ENCODE assay signal across 8 mouse cellular contexts in genomic region chr7:25238829-25239623, GRCm38 (mm10). TPM values are rescaled to one million over a fixed set of nuclear protein-coding genes. Genes with fewer than 3 reads are reported as not detected.
DNase-seq lines count a peak whose midpoint lies in the region; ATAC-seq and TF ChIP-seq lines count a peak whose summit lies in the region.

No protein-coding gene starts in this region.

- H3K27ac ChIP-seq in CH12.LX (ENCODE audit: insufficient read depth, low read depth) = peak overlapping the region; percentile 78
- H3K27ac ChIP-seq in heart, embryonic 12.5 days (ENCODE audit: poor library complexity, severe bottlenecking) = peak overlapping the region; percentile 88
- H3K27ac ChIP-seq in kidney, postnatal 0 days = peak overlapping the region; percentile 80
- peak overlapping the region; percentile 97 for H3K27ac ChIP-seq in liver, embryonic 16.5 days (ENCODE audit: low read length)
- no peak overlapping the region for H3K27ac ChIP-seq in neural tube, embryonic 12.5 days
- peak overlapping the region; percentile 96 for H3K27ac ChIP-seq in testis, adult 2 months (ENCODE audit: control insufficient read depth, insufficient read depth, low read depth, low read length)

- dilution Hi-C loops in CH12.LX (cut with MboI; ENCODE audit: extremely low pct_ligation_motif_present, extremely low pct_unique_long_range_greater_than_20kb, low sequenced_read_pairs) = no loop called here

- in situ Hi-C loops in CH12.LX (cut with MboI; ENCODE audit: low pct_ligation_motif_present, low pct_unique_long_range_greater_than_20kb, low sequenced_read_pairs) = no loop called here

- peak; percentile 69 for TF ChIP-seq RAD21 in CH12.LX (IDR thresholded peaks at IDR 0.05; ENCODE audit: low read depth, low read length)

- peak overlapping the region; percentile 96 for H3K9ac ChIP-seq in CH12.LX (ENCODE audit: insufficient read depth, low read depth)
- H3K9ac ChIP-seq in heart, embryonic 12.5 days = peak overlapping the region; percentile 68
- peak overlapping the region; percentile 37; the same call in 1 of the 2 replicates for H3K9ac ChIP-seq in kidney, postnatal 0 days (ENCODE audit: low read depth, low read length)
- H3K9ac ChIP-seq in liver, embryonic 16.5 days (ENCODE audit: low read depth, low read length) = peak overlapping the region; percentile 70
- peak overlapping the region; percentile 14; the same call in 1 of the 2 replicates for H3K9ac ChIP-seq in neural tube, embryonic 12.5 days

- DNase-seq in CH12.LX (ENCODE audit: extremely low read depth) = peak; percentile 96
- peak; percentile 98 for DNase-seq in brain, embryonic 14.5 days (ENCODE audit: low read depth)
- peak; percentile 99 for DNase-seq in kidney, postnatal 0 days (ENCODE audit: low spot score)

- no peak for TF ChIP-seq EP300 in CH12.LX (IDR thresholded peaks at IDR 0.05; ENCODE audit: low read length)

- no peaks in the 10 kb centered on the region for H3K9me3 ChIP-seq in CH12.LX (replicated peaks; ENCODE audit: low read length)
- no peaks in the 10 kb centered on the region for H3K9me3 ChIP-seq in heart, embryonic 12.5 days (replicated peaks)
- H3K9me3 ChIP-seq in kidney, postnatal 0 days (replicated peaks; ENCODE audit: low read length) = no peaks in the 10 kb centered on the region
- H3K9me3 ChIP-seq in liver, embryonic 16.5 days (replicated peaks; ENCODE audit: control insufficient read depth, low read length) = no peaks in the 10 kb centered on the region
- no peaks in the 10 kb centered on the region for H3K9me3 ChIP-seq in neural tube, embryonic 12.5 days

- peaks cover 6 to 33% of the 10 kb centered on the region in 2 experiments for H3K4me1 ChIP-seq in CH12.LX (ENCODE audit: control insufficient read depth in 1 of 2, insufficient read depth in 2 of 2)
- peaks cover 33% of the 10 kb centered on the region for H3K4me1 ChIP-seq in heart, embryonic 12.5 days (replicated peaks)
- peaks cover 13% of the 10 kb centered on the region for H3K4me1 ChIP-seq in kidney, postnatal 0 days (replicated peaks; ENCODE audit: insufficient read depth, low read length)
- H3K4me1 ChIP-seq in liver, embryonic 16.5 days (ENCODE audit: control insufficient read depth, low read depth, low read length) = peaks cover 37% of the 10 kb centered on the region
- H3K4me1 ChIP-seq in neural tube, embryonic 12.5 days = peaks cover 18% of the 10 kb centered on the region
- peaks cover 11% of the 10 kb centered on the region for H3K4me1 ChIP-seq in testis, adult 2 months (ENCODE audit: control insufficient read depth, insufficient read depth, low read length)

- ATAC-seq in erythroid progenitor cell, adult 5-6 weeks (replicated peaks; ENCODE audit: low FRiP score, poor library complexity, severe bottlenecking) = peak; percentile 72
- peak; percentile 49 for ATAC-seq in heart, embryonic 12.5 days (ENCODE audit: insufficient number of reproducible peaks, low FRiP score)
- peak; percentile 35 for ATAC-seq in kidney, postnatal 0 days (replicated peaks; ENCODE audit: low FRiP score, low read depth)
- peak; percentile 32 for ATAC-seq in liver, embryonic 16.5 days (ENCODE audit: low read depth)
- peak; percentile 44 for ATAC-seq in neural tube, embryonic 12.5 days (ENCODE audit: low FRiP score, low read depth)

- H3K79me2 ChIP-seq in CH12.LX (replicated peaks; ENCODE audit: control insufficient read depth, extremely low read depth, insufficient read depth, poor library complexity, severe bottlenecking) = peaks cover 33% of the 10 kb centered on the region

- peak; percentile 69 for TF ChIP-seq POLR2A in CH12.LX (IDR thresholded peaks at IDR 0.05; ENCODE audit: low read depth, low read length)
- no peak for TF ChIP-seq POLR2A in brain, embryonic 14.5 days (IDR thresholded peaks at IDR 0.05; ENCODE audit: borderline replicate concordance, extremely low read depth, insufficient read depth, insufficient read length, poor library complexity, severe bottlenecking)
- TF ChIP-seq POLR2A in testis, adult 2 months (IDR thresholded peaks at IDR 0.05; ENCODE audit: control insufficient read depth, low read depth, low read length) = no peak; the same call in 1 of the 2 replicates

- H3K4me2 ChIP-seq in CH12.LX (ENCODE audit: insufficient read depth, low read depth, poor library complexity, severe bottlenecking) = peak overlapping the region; percentile 94
- peak overlapping the region; percentile 82 for H3K4me2 ChIP-seq in heart, embryonic 12.5 days
- H3K4me2 ChIP-seq in kidney, postnatal 0 days (ENCODE audit: low read length) = peak overlapping the region; percentile 79
- H3K4me2 ChIP-seq in liver, embryonic 16.5 days (ENCODE audit: low read depth, low read length) = peak overlapping the region; percentile 96
- H3K4me2 ChIP-seq in neural tube, embryonic 12.5 days (replicated peaks) = peak overlapping the region; percentile 69

- peaks cover 13 to 38% of the 10 kb centered on the region in 2 experiments for H3K36me3 ChIP-seq in CH12.LX (replicated peaks in 1 of 2; ENCODE audit: control insufficient read depth in 1 of 2, insufficient read depth in 1 of 2, low read length in 1 of 2)
- peaks cover 30% of the 10 kb centered on the region for H3K36me3 ChIP-seq in heart, embryonic 12.5 days
- 0 out of 2 replicates have a peak, but pooled peaks cover 6% of the 10 kb centered on the region for H3K36me3 ChIP-seq in kidney, postnatal 0 days (ENCODE audit: insufficient read depth, low read length)
- peaks cover 4% of the 10 kb centered on the region for H3K36me3 ChIP-seq in liver, embryonic 16.5 days (ENCODE audit: control insufficient read depth, insufficient read depth)
- peaks cover 18% of the 10 kb centered on the region for H3K36me3 ChIP-seq in neural tube, embryonic 12.5 days
- no peaks in the 10 kb centered on the region; the same call in 1 of the 2 replicates for H3K36me3 ChIP-seq in testis, adult 2 months (ENCODE audit: control insufficient read depth, insufficient read depth, low read length)

- no peaks in the 10 kb centered on the region for H3K27me3 ChIP-seq in CH12.LX (replicated peaks)
- no peaks in the 10 kb centered on the region for H3K27me3 ChIP-seq in heart, embryonic 12.5 days (replicated peaks)
- no peaks in the 10 kb centered on the region for H3K27me3 ChIP-seq in kidney, postnatal 0 days (ENCODE audit: insufficient read depth, low read length)
- no peaks in the 10 kb centered on the region for H3K27me3 ChIP-seq in liver, embryonic 16.5 days (ENCODE audit: control insufficient read depth, insufficient read depth, low read depth, low read length)
- H3K27me3 ChIP-seq in neural tube, embryonic 12.5 days (replicated peaks) = no peaks in the 10 kb centered on the region
- no peaks in the 10 kb centered on the region for H3K27me3 ChIP-seq in testis, adult 2 months (ENCODE audit: control insufficient read depth, insufficient read depth, low read length)

- WGBS in heart, embryonic 12.5 days = 5% methylated on average over 30 of the region's 30 CpGs
- WGBS in kidney, postnatal 0 days = 2% methylated on average over 30 of the region's 30 CpGs
- 3% methylated on average over 30 of the region's 30 CpGs for WGBS in liver, embryonic 16.5 days (ENCODE audit: insufficient replicate concordance)
- 3% methylated on average over 30 of the region's 30 CpGs for WGBS in neural tube, embryonic 12.5 days

- TF ChIP-seq CTCF in CH12.LX (conservative IDR thresholded peaks at IDR 0.05 in 1 of 2, IDR thresholded peaks at IDR 0.05 in 1 of 2; ENCODE audit: low read depth in 2 of 2, low read length in 2 of 2) = peak in 1 of 2 experiments; percentile 91; a peak in 2 of 4 replicates
- TF ChIP-seq CTCF in brain, embryonic 14.5 days (IDR thresholded peaks at IDR 0.05; ENCODE audit: borderline replicate concordance, extremely low read depth, insufficient read depth, insufficient read length) = peak; percentile 69
- TF ChIP-seq CTCF in kidney, postnatal 0 days (IDR thresholded peaks at IDR 0.05; ENCODE audit: low read depth) = peak; percentile 82
- TF ChIP-seq CTCF in testis, adult 2 months (IDR thresholded peaks at IDR 0.05; ENCODE audit: control insufficient read depth, insufficient read depth, insufficient replicate concordance, low read depth, low read length) = peak; percentile 33; the same call in 1 of the 2 replicates

- peak overlapping the region; percentile 41 to 88 (median 79) for H3K4me3 ChIP-seq in CH12.LX (replicated peaks in 1 of 3; ENCODE audit: low read depth in 2 of 3, low read length in 2 of 3, poor library complexity in 1 of 3)
- peak overlapping the region; percentile 77 for H3K4me3 ChIP-seq in heart, embryonic 12.5 days
- peak overlapping the region; percentile 99 for H3K4me3 ChIP-seq in kidney, postnatal 0 days (replicated peaks; ENCODE audit: low read depth, low read length)
- H3K4me3 ChIP-seq in liver, embryonic 16.5 days (ENCODE audit: low read depth, low read length) = peak overlapping the region; percentile 88
- peak overlapping the region; percentile 97; the same call in 1 of the 2 replicates for H3K4me3 ChIP-seq in neural tube, embryonic 12.5 days
- H3K4me3 ChIP-seq in testis, adult 2 months (ENCODE audit: control insufficient read depth, low read depth, low read length) = peak overlapping the region; percentile 65

RNA-seq across cellular contexts. Expression of gene Gsk3a, which starts 1.4 kb away (rescaled TPM):
- total RNA-seq in CH12.LX (2012; rRNA removed) = 47.5 and 55.1 TPM in 2 replicates
- 44.1 and 45.8 TPM in 2 replicates for total RNA-seq in CH12.LX (2014; rRNA removed)
- 72.2 and 76.1 TPM in 2 replicates for polyA plus RNA-seq in CH12.LX (2012; ENCODE audit: insufficient read length, low read depth)
- polyA plus RNA-seq in brain, embryonic 14.5 days (2012; rRNA removed) = 224 and 265 TPM in 2 replicates
- 122 and 132 TPM in 2 replicates for total RNA-seq in erythroid progenitor cell, adult 5-6 weeks (2015; ENCODE audit: low replicate concordance)
- 53.0 and 74.3 TPM in 2 replicates for total RNA-seq in erythroid progenitor cell, adult 5-6 weeks (2017; ENCODE audit: low replicate concordance)
- polyA plus RNA-seq in heart, embryonic 12.5 days (2016; fragmentation: Nextera tagmentation; extraction: Ambion mirVana) = 12.1 and 12.7 TPM in 2 replicates
- polyA plus RNA-seq in kidney, postnatal 0 days (2015; fragmentation: Nextera tagmentation; extraction: Ambion mirVana) = 7.8 and 9.8 TPM in 2 replicates
- 4.0 and 5.3 TPM in 2 replicates for polyA plus RNA-seq in liver, embryonic 16.5 days (2015; fragmentation: Nextera tagmentation; extraction: Ambion mirVana)
- 19.1 and 20.3 TPM in 2 replicates for polyA plus RNA-seq in neural tube, embryonic 12.5 days (2016; fragmentation: Nextera tagmentation; extraction: Ambion mirVana)
- 91.9 and 94.8 TPM in 2 replicates for polyA plus RNA-seq in testis, adult 2 months (2012; rRNA removed)

RNA-seq across cellular contexts. Expression of gene Erf, which starts 11.5 kb away (rescaled TPM):
- total RNA-seq in CH12.LX (2012; rRNA removed) (13.0 and 13.2 TPM in 2 replicates), CH12.LX (2014; rRNA removed) (6.1 and 7.1 TPM in 2 replicates)
- 15.2 and 15.4 TPM in 2 replicates for polyA plus RNA-seq in CH12.LX (2012; ENCODE audit: insufficient read length, low read depth)
- polyA plus RNA-seq in brain, embryonic 14.5 days (2012; rRNA removed) = 20.2 and 28.4 TPM in 2 replicates
- 0.72 and 3.4 TPM in 2 replicates for total RNA-seq in erythroid progenitor cell, adult 5-6 weeks (2015; ENCODE audit: low replicate concordance)
- 0.61 and 1.8 TPM in 2 replicates for total RNA-seq in erythroid progenitor cell, adult 5-6 weeks (2017; ENCODE audit: low replicate concordance)
- 17.6 and 20.4 TPM in 2 replicates for polyA plus RNA-seq in heart, embryonic 12.5 days (2016; fragmentation: Nextera tagmentation; extraction: Ambion mirVana)
- polyA plus RNA-seq in kidney, postnatal 0 days (2015; fragmentation: Nextera tagmentation; extraction: Ambion mirVana) = 12.7 and 18.6 TPM in 2 replicates
- polyA plus RNA-seq in liver, embryonic 16.5 days (2015; fragmentation: Nextera tagmentation; extraction: Ambion mirVana) = 3.4 and 3.6 TPM in 2 replicates
- 11.9 and 13.1 TPM in 2 replicates for polyA plus RNA-seq in neural tube, embryonic 12.5 days (2016; fragmentation: Nextera tagmentation; extraction: Ambion mirVana)
- polyA plus RNA-seq in testis, adult 2 months (2012; rRNA removed) = 40.4 and 44.1 TPM in 2 replicates

RNA-seq across cellular contexts. Expression of gene Zfp526, which starts 17.8 kb away (rescaled TPM):
- total RNA-seq in CH12.LX (2012; rRNA removed) (6.5 and 7.4 TPM in 2 replicates), CH12.LX (2014; rRNA removed) (2.0 and 2.2 TPM in 2 replicates)
- polyA plus RNA-seq in CH12.LX (2012; ENCODE audit: insufficient read length, low read depth) = 6.5 and 7.0 TPM in 2 replicates
- polyA plus RNA-seq in brain, embryonic 14.5 days (2012; rRNA removed) = 9.0 and 10.0 TPM in 2 replicates
- 18.0 and 32.8 TPM in 2 replicates for total RNA-seq in erythroid progenitor cell, adult 5-6 weeks (2015; ENCODE audit: low replicate concordance)
- total RNA-seq in erythroid progenitor cell, adult 5-6 weeks (2017; ENCODE audit: low replicate concordance) = 27.6 and 29.6 TPM in 2 replicates
- polyA plus RNA-seq in heart, embryonic 12.5 days (2016; fragmentation: Nextera tagmentation; extraction: Ambion mirVana) = 2.3 and 2.5 TPM in 2 replicates
- polyA plus RNA-seq in kidney, postnatal 0 days (2015; fragmentation: Nextera tagmentation; extraction: Ambion mirVana) = 1.9 and 2.1 TPM in 2 replicates
- 1.6 and 1.9 TPM in 2 replicates for polyA plus RNA-seq in liver, embryonic 16.5 days (2015; fragmentation: Nextera tagmentation; extraction: Ambion mirVana)
- polyA plus RNA-seq in neural tube, embryonic 12.5 days (2016; fragmentation: Nextera tagmentation; extraction: Ambion mirVana) = 2.1 and 2.9 TPM in 2 replicates
- polyA plus RNA-seq in testis, adult 2 months (2012; rRNA removed) = 29.4 and 31.9 TPM in 2 replicates

RNA-seq across cellular contexts. Expression of gene Dedd2, which starts 18.6 kb away (rescaled TPM):
- total RNA-seq in CH12.LX (2012; rRNA removed) = 11.7 and 12.1 TPM in 2 replicates
- total RNA-seq in CH12.LX (2014; rRNA removed) = 10.7 and 13.9 TPM in 2 replicates
- polyA plus RNA-seq in CH12.LX (2012; ENCODE audit: insufficient read length, low read depth) = 10.2 and 10.6 TPM in 2 replicates
- 19.1 and 19.7 TPM in 2 replicates for polyA plus RNA-seq in brain, embryonic 14.5 days (2012; rRNA removed)
- total RNA-seq in erythroid progenitor cell, adult 5-6 weeks (2015; ENCODE audit: low replicate concordance) = 29.9 and 31.4 TPM in 2 replicates
- total RNA-seq in erythroid progenitor cell, adult 5-6 weeks (2017; ENCODE audit: low replicate concordance) = 87.7 and 89.0 TPM in 2 replicates
- polyA plus RNA-seq in heart, embryonic 12.5 days (2016; fragmentation: Nextera tagmentation; extraction: Ambion mirVana) = 8.2 and 9.5 TPM in 2 replicates
- 13.9 and 15.6 TPM in 2 replicates for polyA plus RNA-seq in kidney, postnatal 0 days (2015; fragmentation: Nextera tagmentation; extraction: Ambion mirVana)
- 29.2 and 31.9 TPM in 2 replicates for polyA plus RNA-seq in liver, embryonic 16.5 days (2015; fragmentation: Nextera tagmentation; extraction: Ambion mirVana)
- polyA plus RNA-seq in neural tube, embryonic 12.5 days (2016; fragmentation: Nextera tagmentation; extraction: Ambion mirVana) = 15.5 and 17.7 TPM in 2 replicates
- 26.0 and 27.1 TPM in 2 replicates for polyA plus RNA-seq in testis, adult 2 months (2012; rRNA removed)

RNA-seq across cellular contexts. Expression of gene Cic, which starts 28.5 kb away (rescaled TPM):
- total RNA-seq in CH12.LX (2012; rRNA removed) (17.5 and 21.7 TPM in 2 replicates), CH12.LX (2014; rRNA removed) (2.2 and 2.5 TPM in 2 replicates)
- 31.2 and 34.5 TPM in 2 replicates for polyA plus RNA-seq in CH12.LX (2012; ENCODE audit: insufficient read length, low read depth)
- 107 and 149 TPM in 2 replicates for polyA plus RNA-seq in brain, embryonic 14.5 days (2012; rRNA removed)
- total RNA-seq in erythroid progenitor cell, adult 5-6 weeks (2015; ENCODE audit: low replicate concordance) = 114 and 181 TPM in 2 replicates
- total RNA-seq in erythroid progenitor cell, adult 5-6 weeks (2017; ENCODE audit: low replicate concordance) = 70.5 and 90.7 TPM in 2 replicates
- polyA plus RNA-seq in heart, embryonic 12.5 days (2016; fragmentation: Nextera tagmentation; extraction: Ambion mirVana) = 28.8 and 30.5 TPM in 2 replicates
- polyA plus RNA-seq in kidney, postnatal 0 days (2015; fragmentation: Nextera tagmentation; extraction: Ambion mirVana) = 22.0 and 23.3 TPM in 2 replicates
- polyA plus RNA-seq in liver, embryonic 16.5 days (2015; fragmentation: Nextera tagmentation; extraction: Ambion mirVana) = 9.5 and 10.8 TPM in 2 replicates
- polyA plus RNA-seq in neural tube, embryonic 12.5 days (2016; fragmentation: Nextera tagmentation; extraction: Ambion mirVana) = 44.2 and 45.0 TPM in 2 replicates
- 41.8 and 42.1 TPM in 2 replicates for polyA plus RNA-seq in testis, adult 2 months (2012; rRNA removed)

Comparison
In these comparisons a context has a peak if more than half of its experiments do, and no peak if none do; other contexts are left out.
1. H3K9ac ChIP-seq: peak in every context shown above with its lines; median percentile 96 in CH12.LX; 70 in liver, embryonic 16.5 days; 68 in heart, embryonic 12.5 days; 37 in kidney, postnatal 0 days; 14 in neural tube, embryonic 12.5 days.